Mouse (Mus musculus) lung, embryonic 15.5 days (tissue): ENCODE results near the gene Gnptab. TPM values are rescaled to one million over a fixed set of nuclear protein-coding genes. Genes with fewer than 3 reads are reported as not detected.
A peak's percentile ranks its signal among the peaks of the same experiment; 100 is the strongest.

Experiments used
- ATAC-seq: fragments of 200-750 bp; cut with Nextera tagmentation; 2 replicates; pipeline ENCODE4 v1.8.0; 2017; ENCODE audit warnings: moderate number of reproducible peaks, borderline replicate concordance; ENCODE audit not compliant: low FRiP score, low TSS enrichment; ENCODE audit errors: extremely low read depth
- H3K27ac ChIP-seq: fragments of 300-500 bp; sonication (generic); 2 replicates; pipeline ENCODE4 v1.5.1; 2015; ENCODE audit warnings: moderate library complexity, mild to moderate bottlenecking, inconsistent platforms
- H3K27me3 ChIP-seq: fragments of 300-500 bp; sonication (generic); 2 replicates; pipeline ENCODE4 v1.6.1; 2015; ENCODE audit warnings: inconsistent platforms
- H3K36me3 ChIP-seq: fragments of 300-500 bp; sonication (generic); 2 replicates; pipeline ENCODE4 v1.6.1; 2015; ENCODE audit warnings: inconsistent platforms
- H3K4me1 ChIP-seq: fragments of 300-500 bp; sonication (generic); 2 replicates; pipeline ENCODE4 v1.6.1; 2015; ENCODE audit warnings: inconsistent platforms
- H3K4me2 ChIP-seq: fragments of 300-500 bp; sonication (generic); 2 replicates; pipeline ENCODE4 v1.6.1; 2015; ENCODE audit warnings: inconsistent platforms, mild to moderate bottlenecking, moderate library complexity
- H3K4me3 ChIP-seq: fragments of 300-500 bp; sonication (generic); 2 replicates; pipeline ENCODE4 v1.5.1; 2015; ENCODE audit warnings: mild to moderate bottlenecking, inconsistent platforms
- H3K9ac ChIP-seq: fragments of 300-500 bp; sonication (generic); 2 replicates; pipeline ENCODE4 v1.6.1; 2015; ENCODE audit warnings: inconsistent platforms
- H3K9me3 ChIP-seq: fragments of 300-500 bp; sonication (generic); 2 replicates; pipeline ENCODE4 v1.6.1; 2016; ENCODE audit warnings: inconsistent platforms
- WGBS: fragments of 180-500 bp; shearing (Covaris S2); methylation state at CpG from one replicate; pipeline ENCODE4 v1.1.7; 2015; 5-methylcytosine and 5-hydroxymethylcytosine counted together
- polyA plus RNA-seq: library from polyadenylated mRNA; unstranded; fragments of >200 nt; fragmentation: Nextera tagmentation; extraction: Ambion mirVana; gene quantifications from 2 replicates; pipeline ENCODE4 v1.2.1, GENCODE M21; 2015

Gene Gnptab
- polyA plus RNA-seq, 1 experiment from 2014 or later, result 16.2 TPM

DNA sequence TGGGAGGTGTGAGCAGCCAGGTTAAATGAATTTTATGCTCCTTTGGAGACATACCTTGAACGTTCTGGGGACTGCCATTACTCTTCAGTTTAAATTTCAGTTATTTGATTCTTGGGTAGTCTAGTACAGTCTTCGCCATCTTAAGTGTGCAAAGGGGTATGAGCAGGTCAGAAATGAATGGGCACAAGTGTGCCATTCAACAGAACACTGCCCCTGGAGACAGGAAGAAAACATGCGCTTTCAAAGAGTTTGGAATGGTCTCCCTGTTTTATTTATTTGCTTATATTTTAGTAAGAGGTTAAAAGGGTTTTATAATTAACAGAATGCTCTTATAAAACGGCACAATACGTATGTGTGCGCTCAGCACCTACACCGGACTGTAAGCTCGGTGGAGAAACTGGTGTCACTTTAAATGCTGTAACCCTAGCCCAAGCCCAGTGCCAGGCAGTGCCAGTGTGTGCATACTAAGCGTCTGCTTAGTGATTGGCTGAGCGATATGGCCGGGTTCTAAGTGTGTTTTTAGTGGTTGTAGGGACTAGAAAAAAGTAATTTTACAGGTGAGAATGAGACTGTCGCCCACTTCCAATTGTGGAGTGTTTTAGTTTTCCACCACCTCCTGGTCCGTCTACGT lies 1.6 kb downstream of the Gnptab start:
- no peaks in the 10 kb centered on the region for H3K9me3 ChIP-seq
- no peaks in the 10 kb centered on the region for H3K27me3 ChIP-seq
- peak overlapping the region; percentile 77; the same call in 1 of the 2 replicates for H3K27ac ChIP-seq
- ATAC-seq, result no peak
- no peak overlapping the region for H3K9ac ChIP-seq
- H3K4me1 ChIP-seq, result peaks cover 35% of the 10 kb centered on the region
- WGBS, result 36% methylated on average over 14 of the region's 14 CpGs
- H3K4me2 ChIP-seq, result peak overlapping the region; percentile 93
- H3K36me3 ChIP-seq, result no peaks in the 10 kb centered on the region
- peak overlapping the region; percentile 92 for H3K4me3 ChIP-seq

DNA sequence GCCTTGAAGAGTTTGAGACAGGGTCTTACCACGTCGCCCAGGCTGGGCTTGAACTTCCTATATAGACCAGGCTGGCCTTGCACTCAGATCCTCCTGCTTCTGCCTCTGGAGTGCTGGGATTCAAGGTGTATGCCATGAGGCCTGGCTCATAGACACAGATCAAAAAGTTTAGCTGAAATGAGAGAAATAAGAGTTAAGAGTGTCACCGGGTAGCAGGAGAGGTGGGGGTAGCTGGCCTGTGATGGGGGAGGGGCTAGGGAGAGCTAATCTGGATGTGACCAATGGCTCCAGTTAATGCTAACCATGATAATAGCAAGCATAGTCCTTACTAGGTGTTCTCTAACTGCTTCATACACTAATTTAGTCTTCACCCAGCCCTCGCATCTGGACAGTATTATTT lies 2.4 kb downstream of the Gnptab start:
- ATAC-seq, result no peak
- Histone ChIP-seq H3K36me3 (no peaks in the 10 kb centered on the region), H3K9ac (no peak overlapping the region), H3K27me3 (no peaks in the 10 kb centered on the region), H3K4me3 (peak overlapping the region; percentile 92; the same call in 1 of the 2 replicates), H3K27ac (no peak overlapping the region), H3K4me2 (peak overlapping the region; percentile 93; the same call in 1 of the 2 replicates), H3K4me1 (peaks cover 38% of the 10 kb centered on the region), H3K9me3 (no peaks in the 10 kb centered on the region)
- WGBS, result 68% methylated on average over 4 of the region's 4 CpGs

DNA sequence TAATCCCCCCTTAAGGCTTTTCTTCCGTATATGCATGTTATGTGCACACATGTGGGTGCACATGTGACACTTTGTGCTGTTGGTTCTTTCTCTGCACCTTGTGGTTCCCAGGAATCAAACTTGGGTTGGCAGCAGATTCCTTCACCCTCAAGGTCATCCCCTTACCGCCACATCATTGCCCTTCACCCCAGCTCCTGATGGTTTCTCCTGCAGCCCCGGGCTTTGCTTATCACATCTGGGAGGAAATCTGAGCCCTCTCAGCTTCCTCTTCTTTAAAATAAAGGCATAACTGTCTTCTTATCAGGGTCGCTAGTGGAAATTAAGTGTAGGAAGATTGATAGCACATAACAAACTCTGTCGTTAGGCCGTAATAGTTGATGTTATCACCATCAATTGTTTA lies 3.1 kb downstream of the Gnptab start:
- ATAC-seq, result no peak
- H3K4me3 ChIP-seq, result no peak overlapping the region
- H3K27ac ChIP-seq, result no peak overlapping the region
- no peak overlapping the region for H3K9ac ChIP-seq
- H3K36me3 ChIP-seq, result no peaks in the 10 kb centered on the region
- peaks cover 39% of the 10 kb centered on the region for H3K4me1 ChIP-seq
- WGBS, result 24% methylated on average over 6 of the region's 6 CpGs
- no peaks in the 10 kb centered on the region for H3K9me3 ChIP-seq
- no peak overlapping the region; the same call in 1 of the 2 replicates for H3K4me2 ChIP-seq
- no peaks in the 10 kb centered on the region for H3K27me3 ChIP-seq

DNA sequence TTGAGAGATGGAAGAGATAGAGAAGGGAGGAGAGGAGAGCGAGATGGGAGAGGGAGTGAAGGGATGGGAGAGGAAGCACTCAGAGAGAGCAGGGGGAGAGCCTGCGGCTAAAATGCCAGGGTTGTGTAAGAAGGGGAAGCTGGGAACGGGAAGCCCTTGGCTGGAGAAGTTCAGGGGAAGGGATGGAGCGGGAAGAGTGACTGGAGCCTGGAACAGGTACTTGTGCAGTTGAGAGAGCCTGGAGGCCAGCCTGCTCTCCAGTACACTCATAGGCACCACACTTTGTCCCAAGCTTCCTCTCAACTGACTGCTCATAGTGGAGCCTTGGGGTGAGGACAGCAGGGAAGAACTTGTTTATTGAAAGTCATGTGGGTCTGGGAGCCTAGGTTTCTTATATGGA lies 4.5 kb downstream of the Gnptab start:
- Histone ChIP-seq H3K27ac (no peak overlapping the region), H3K9me3 (no peaks in the 10 kb centered on the region), H3K4me2 (no peak overlapping the region), H3K4me3 (no peak overlapping the region), H3K4me1 (peaks cover 37% of the 10 kb centered on the region), H3K9ac (no peak overlapping the region), H3K36me3 (no peaks in the 10 kb centered on the region), H3K27me3 (no peaks in the 10 kb centered on the region)
- no peak for ATAC-seq
- WGBS, result 52% methylated on average over 4 of the region's 4 CpGs

DNA sequence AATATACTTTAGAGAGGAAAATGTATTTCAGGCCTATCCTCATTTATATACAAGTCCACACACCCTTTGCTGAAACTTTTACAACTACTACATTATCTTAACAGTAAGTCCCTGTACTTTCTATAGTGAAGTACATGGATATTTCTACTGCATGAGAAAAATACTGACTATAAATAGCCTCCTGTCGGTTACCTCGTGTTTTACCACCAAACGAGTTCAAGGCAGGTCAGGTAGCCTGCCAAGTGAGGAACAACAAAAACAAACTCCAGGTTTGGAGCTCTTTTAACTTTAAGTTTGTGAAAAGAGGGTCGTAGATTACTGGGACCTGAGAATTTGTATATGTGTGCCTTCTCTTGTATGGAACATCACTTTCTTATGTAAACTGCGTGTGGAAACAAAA lies 5.1 kb downstream of the Gnptab start:
- 40% methylated on average over 5 of the region's 5 CpGs for WGBS
- no peak overlapping the region for H3K4me3 ChIP-seq
- H3K4me2 ChIP-seq, result no peak overlapping the region
- peaks cover 33% of the 10 kb centered on the region for H3K4me1 ChIP-seq
- no peak overlapping the region for H3K27ac ChIP-seq
- H3K9me3 ChIP-seq, result no peaks in the 10 kb centered on the region
- H3K9ac ChIP-seq, result no peak overlapping the region
- H3K36me3 ChIP-seq, result no peaks in the 10 kb centered on the region
- ATAC-seq, result no peak
- no peaks in the 10 kb centered on the region for H3K27me3 ChIP-seq

GRCm38 (mm10) chr10:88385290-88385689 lies 6.4 kb downstream of the Gnptab start:
- Histone ChIP-seq H3K4me3 (no peak overlapping the region), H3K9ac (no peak overlapping the region), H3K9me3 (no peaks in the 10 kb centered on the region), H3K4me1 (peaks cover 35% of the 10 kb centered on the region), H3K4me2 (no peak overlapping the region), H3K27me3 (no peaks in the 10 kb centered on the region), H3K36me3 (no peaks in the 10 kb centered on the region), H3K27ac (no peak overlapping the region)
- no peak for ATAC-seq
- 83% methylated on average over 11 of the region's 11 CpGs for WGBS

DNA sequence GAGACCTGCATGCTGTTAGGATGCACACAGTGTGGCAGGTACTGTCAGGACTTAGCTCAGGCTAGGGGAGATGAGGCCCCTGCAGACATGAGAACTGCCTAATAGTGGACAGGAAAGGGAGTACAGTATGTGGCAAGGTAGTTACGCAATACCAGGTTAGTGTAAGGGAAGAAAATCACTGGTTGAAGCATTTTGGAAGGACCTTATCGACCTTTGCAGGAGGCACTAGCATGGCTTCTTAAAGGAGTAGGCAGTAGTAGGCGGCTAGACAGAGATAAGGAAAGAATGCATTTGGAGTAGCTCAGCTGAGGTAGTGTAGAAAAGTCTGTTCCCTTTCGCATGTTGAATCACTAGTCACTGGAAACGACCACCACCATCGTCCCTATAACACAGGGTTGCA lies 6.8 kb downstream of the Gnptab start:
- Histone ChIP-seq H3K27ac (peak overlapping the region; percentile 48; the same call in 1 of the 2 replicates), H3K9ac (no peak overlapping the region), H3K4me2 (0 out of 2 replicates have a peak overlapping the region, but pooled peaks have one; percentile 7), H3K36me3 (no peaks in the 10 kb centered on the region), H3K4me3 (no peak overlapping the region), H3K9me3 (no peaks in the 10 kb centered on the region), H3K27me3 (no peaks in the 10 kb centered on the region), H3K4me1 (peaks cover 35% of the 10 kb centered on the region)
- 43% methylated on average over 6 of the region's 6 CpGs for WGBS
- peak; percentile 36; the same call in 1 of the 2 replicates for ATAC-seq

DNA sequence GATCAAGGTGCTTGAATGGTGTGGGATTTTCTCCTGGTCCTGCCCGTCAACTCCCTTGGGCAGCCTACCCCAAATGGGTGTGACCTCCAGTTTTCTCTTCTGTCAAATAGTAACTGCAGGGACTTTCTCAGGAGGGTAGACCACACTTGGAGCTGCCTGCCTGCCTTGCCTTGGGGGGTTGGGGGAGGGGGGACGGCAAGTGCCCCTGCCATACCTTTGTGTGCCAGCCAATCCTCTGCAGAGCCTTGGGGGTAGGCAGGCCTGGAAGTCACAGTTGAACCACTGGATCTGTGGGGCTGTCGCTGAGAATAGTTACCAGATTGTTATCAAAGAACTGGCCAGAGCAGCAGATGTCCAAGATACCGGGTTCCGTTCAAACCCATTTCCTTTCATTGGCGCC lies 7.3 kb downstream of the Gnptab start:
- Histone ChIP-seq H3K27ac (peak overlapping the region; percentile 48; the same call in 1 of the 2 replicates), H3K4me1 (peaks cover 33% of the 10 kb centered on the region), H3K9ac (no peak overlapping the region), H3K27me3 (no peaks in the 10 kb centered on the region), H3K4me3 (no peak overlapping the region), H3K4me2 (0 out of 2 replicates have a peak overlapping the region, but pooled peaks have one; percentile 7), H3K9me3 (no peaks in the 10 kb centered on the region), H3K36me3 (no peaks in the 10 kb centered on the region)
- WGBS, result 64% methylated on average over 6 of the region's 6 CpGs
- ATAC-seq, result no peak

- no peak overlapping the region for H3K4me3 ChIP-seq
- 16% methylated on average over 4 of the region's 4 CpGs for WGBS
- no peak for ATAC-seq
Observed at GRCm38 (mm10) chr10:88389576-88389975, 10.6 kb downstream of the Gnptab start.

DNA sequence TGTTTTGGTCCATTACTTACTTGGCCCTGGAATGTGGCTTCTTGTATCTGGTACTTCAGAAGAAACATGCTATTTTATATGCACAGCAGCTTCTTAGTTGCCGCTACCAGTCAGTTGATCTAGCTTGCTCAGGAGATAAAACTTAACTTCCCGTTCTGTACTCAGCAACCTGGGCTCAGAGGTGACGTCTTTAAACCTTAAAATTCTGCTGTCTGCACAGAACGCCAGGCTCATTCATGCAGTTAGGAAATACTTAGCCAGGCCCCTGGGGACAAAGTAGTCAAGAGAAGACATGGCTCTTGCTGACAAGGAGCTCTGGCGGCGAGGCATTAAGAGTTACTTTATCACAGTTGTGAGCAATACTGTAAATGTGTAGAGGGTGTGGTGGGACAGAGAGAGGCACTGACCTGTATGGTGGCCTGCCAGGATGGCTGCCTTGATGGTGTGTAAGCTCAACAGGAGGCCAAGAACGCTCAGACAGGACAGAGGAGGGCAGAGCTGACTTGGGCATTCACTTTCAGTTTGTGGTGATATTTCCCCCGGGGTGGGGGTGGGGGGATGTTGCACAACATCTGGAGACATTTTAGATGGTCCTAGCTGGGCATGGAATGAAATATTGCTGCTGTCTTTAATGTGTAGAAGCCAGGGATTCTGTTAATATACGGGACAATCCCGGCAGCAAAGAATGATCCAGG lies 11.3 kb downstream of the Gnptab start:
- 41% methylated on average over 10 of the region's 10 CpGs for WGBS
- Histone ChIP-seq H3K36me3 (no peaks in the 10 kb centered on the region), H3K9ac (no peak overlapping the region), H3K4me3 (no peak overlapping the region), H3K27ac (no peak overlapping the region), H3K27me3 (no peaks in the 10 kb centered on the region), H3K4me2 (no peak overlapping the region), H3K4me1 (peaks cover 19% of the 10 kb centered on the region), H3K9me3 (no peaks in the 10 kb centered on the region)
- no peak; the same call in 1 of the 2 replicates for ATAC-seq

More at GRCm38 (mm10) chr10:88389576-88389975, 10.6 kb downstream of the Gnptab start:
- H3K27me3 ChIP-seq, result no peaks in the 10 kb centered on the region
- no peaks in the 10 kb centered on the region for H3K36me3 ChIP-seq
- H3K4me1 ChIP-seq, result peaks cover 19% of the 10 kb centered on the region
- H3K27ac ChIP-seq, result no peak overlapping the region
- no peaks in the 10 kb centered on the region for H3K9me3 ChIP-seq
- H3K4me2 ChIP-seq, result no peak overlapping the region
- no peak overlapping the region for H3K9ac ChIP-seq

- Histone ChIP-seq H3K9ac (no peak overlapping the region), H3K4me3 (no peak overlapping the region), H3K9me3 (no peaks in the 10 kb centered on the region), H3K36me3 (no peaks in the 10 kb centered on the region), H3K27me3 (no peaks in the 10 kb centered on the region), H3K4me2 (no peak overlapping the region), H3K27ac (no peak overlapping the region), H3K4me1 (peaks cover 14% of the 10 kb centered on the region)
- ATAC-seq, result no peak
- 88% methylated on average over 9 of the region's 9 CpGs for WGBS
Observed at GRCm38 (mm10) chr10:88391495-88391894, 12.6 kb downstream of the Gnptab start.

- Histone ChIP-seq H3K4me3 (no peak overlapping the region), H3K27ac (no peak overlapping the region), H3K4me1 (peaks cover 14% of the 10 kb centered on the region), H3K27me3 (no peaks in the 10 kb centered on the region), H3K36me3 (no peaks in the 10 kb centered on the region), H3K4me2 (no peak overlapping the region), H3K9me3 (no peaks in the 10 kb centered on the region), H3K9ac (no peak overlapping the region)
- no peak for ATAC-seq
- 84% methylated on average over 9 of the region's 9 CpGs for WGBS
Observed at GRCm38 (mm10) chr10:88392181-88392847, 13.4 kb downstream of the Gnptab start.
